Mouse (Mus musculus) embryonic fibroblast, embryonic 13.5 days (primary cell): ENCODE measurements around the gene Fndc11.

ENCODE experiments used
- CTCF ChIP-seq: IDR thresholded peaks from 2 replicates; pipeline ENCODE4 v1.5.1; 2011; ENCODE audit warnings: mild to moderate bottlenecking, control low read depth, low read length, moderate library complexity, borderline replicate concordance; ENCODE audit not compliant: insufficient read depth
- POLR2A ChIP-seq: IDR thresholded peaks from 2 replicates; pipeline ENCODE4 v1.6.1; 2011; ENCODE audit warnings: low read depth, mild to moderate bottlenecking, control low read depth, low read length, moderate library complexity

- TF ChIP-seq CTCF (no peak), POLR2A (no peak)
Measured at GRCm38 (mm10) chr2:181218881-181219485, 830 bp upstream of the Fndc11 start.
